Mouse (Mus musculus) liver, embryonic 12.5 days (tissue): ENCODE measurements around the gene Pde4d. TPM values are rescaled to one million over a fixed set of nuclear protein-coding genes. Genes with fewer than 3 reads are reported as not detected.

Source experiments
- ATAC-seq: fragments of 200-750 bp; cut with Nextera tagmentation; 2 replicates; pipeline ENCODE4 v1.8.0; 2017; ENCODE audit warnings: moderate number of reproducible peaks, mild to moderate bottlenecking, moderate library complexity
- H3K27ac ChIP-seq: fragments of 300-500 bp; sonication (generic); 2 replicates; pipeline ENCODE4 v1.5.1; 2016; ENCODE audit warnings: mild to moderate bottlenecking
- H3K27me3 ChIP-seq: fragments of 300-500 bp; sonication (generic); replicated peaks from 2 replicates; pipeline ENCODE4 v1.6.1; 2016; ENCODE audit warnings: mild to moderate bottlenecking, moderate library complexity
- H3K36me3 ChIP-seq: fragments of 300-500 bp; sonication (generic); 2 replicates; pipeline ENCODE4 v1.6.1; 2016; ENCODE audit warnings: mild to moderate bottlenecking, moderate library complexity
- H3K4me1 ChIP-seq: fragments of 300-500 bp; sonication (generic); 2 replicates; pipeline ENCODE4 v1.6.1; 2016
- H3K4me2 ChIP-seq: fragments of 300-500 bp; sonication (generic); 2 replicates; pipeline ENCODE4 v1.6.1; 2016; ENCODE audit warnings: mild to moderate bottlenecking, moderate library complexity
- H3K4me3 ChIP-seq: fragments of 300-500 bp; sonication (generic); 2 replicates; pipeline ENCODE4 v1.5.1; 2016; ENCODE audit warnings: mild to moderate bottlenecking, moderate library complexity
- H3K9ac ChIP-seq: fragments of 300-500 bp; sonication (generic); 2 replicates; pipeline ENCODE4 v1.6.1; 2016; ENCODE audit warnings: mild to moderate bottlenecking, moderate library complexity
- H3K9me3 ChIP-seq: fragments of 300-500 bp; sonication (generic); replicated peaks from 2 replicates; pipeline ENCODE4 v1.6.1; 2016; ENCODE audit warnings: mild to moderate bottlenecking, moderate library complexity
- WGBS: fragments of 180-500 bp; shearing (Covaris S2); methylation state at CpG from one replicate; pipeline ENCODE4 v1.1.7; 2016; ENCODE audit not compliant: insufficient replicate concordance; 5-methylcytosine and 5-hydroxymethylcytosine counted together
- microRNA counts: library from miRNA; unstranded; fragments of <30 nt; microRNA quantifications from one replicate; lab custom pipeline; 2017
- microRNA-seq: library from miRNA; unstranded; fragments of <30 nt; microRNA quantifications from one replicate; pipeline ENCODE4, GENCODE M21; 2017
- polyA plus RNA-seq: library from polyadenylated mRNA; unstranded; fragments of >200 nt; fragmentation: Nextera tagmentation; extraction: Ambion mirVana; gene quantifications from 2 replicates; pipeline ENCODE4 v1.2.1, GENCODE M21; 2016

Pde4d gene
- polyA plus RNA-seq, 1 experiment from 2014 or later: 19.4 TPM

DNA sequence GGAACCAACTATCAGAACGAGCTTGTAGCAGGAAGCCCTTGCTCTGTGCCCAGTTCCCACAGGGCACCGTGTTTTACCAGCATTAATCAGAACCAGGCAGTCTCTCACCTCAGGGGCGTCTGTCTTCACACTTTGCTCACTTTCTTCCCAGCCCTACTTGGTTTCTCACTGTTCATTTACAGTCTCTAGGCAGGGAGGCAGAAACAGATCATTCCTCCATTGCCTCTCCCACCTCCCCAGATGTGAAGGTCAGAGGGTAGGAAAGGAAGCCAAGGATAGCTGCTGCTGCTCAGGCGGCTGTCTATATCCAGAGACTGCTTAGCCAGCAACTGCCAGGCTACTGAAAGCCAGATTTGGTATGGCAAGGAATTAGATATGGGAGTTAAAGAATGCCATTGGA lies 1508.2 kb downstream of the Pde4d start:
- ATAC-seq: no peak
- Histone ChIP-seq H3K27me3 (no peaks in the 10 kb centered on the region), H3K36me3 (peaks cover 13% of the 10 kb centered on the region), H3K4me3 (no peak overlapping the region), H3K27ac (no peak overlapping the region), H3K9me3 (no peaks in the 10 kb centered on the region), H3K4me2 (no peak overlapping the region), H3K4me1 (no peaks in the 10 kb centered on the region), H3K9ac (no peak overlapping the region)
- whole genome bisulfite sequencing: 58% methylated on average over 4 of the region's 4 CpGs

DNA sequence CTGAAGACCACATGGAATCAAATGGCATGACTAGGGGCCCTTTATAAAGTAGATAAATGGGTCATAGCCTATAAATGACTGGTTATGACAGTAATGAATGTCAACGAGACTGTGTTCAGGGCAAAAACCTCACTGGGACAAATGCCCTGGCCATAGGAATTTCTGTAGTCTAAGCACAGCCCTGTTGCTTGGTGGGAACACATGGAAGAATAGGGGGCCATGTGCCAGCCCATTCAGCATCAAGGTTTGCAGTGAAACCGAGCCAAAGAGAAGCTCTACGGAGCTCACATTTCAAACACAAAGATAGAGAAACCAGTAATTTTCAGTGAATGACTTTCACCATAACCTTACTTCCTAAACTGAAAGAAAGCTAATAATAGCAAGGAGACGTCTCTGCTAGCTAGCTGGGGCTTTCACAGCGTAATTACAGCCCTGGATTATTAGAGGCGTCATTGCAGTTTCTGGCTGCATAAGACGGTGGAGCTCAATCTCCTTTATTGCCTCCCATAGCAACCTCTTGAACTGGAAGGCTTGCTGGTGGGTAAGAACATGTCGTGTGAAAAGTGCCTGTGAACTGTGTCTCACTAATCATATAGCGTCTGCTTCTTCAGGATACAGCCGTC lies 1533.2 kb downstream of the Pde4d start:
- no peak overlapping the region for H3K27ac ChIP-seq
- no peak for ATAC-seq
- H3K36me3 ChIP-seq: no peaks in the 10 kb centered on the region
- no peak overlapping the region for H3K4me3 ChIP-seq
- no peaks in the 10 kb centered on the region for H3K9me3 ChIP-seq
- H3K4me2 ChIP-seq: no peak overlapping the region
- no peaks in the 10 kb centered on the region for H3K27me3 ChIP-seq
- H3K4me1 ChIP-seq: no peaks in the 10 kb centered on the region
- WGBS: 60% methylated on average over 10 of the region's 10 CpGs
- no peak overlapping the region for H3K9ac ChIP-seq

DNA sequence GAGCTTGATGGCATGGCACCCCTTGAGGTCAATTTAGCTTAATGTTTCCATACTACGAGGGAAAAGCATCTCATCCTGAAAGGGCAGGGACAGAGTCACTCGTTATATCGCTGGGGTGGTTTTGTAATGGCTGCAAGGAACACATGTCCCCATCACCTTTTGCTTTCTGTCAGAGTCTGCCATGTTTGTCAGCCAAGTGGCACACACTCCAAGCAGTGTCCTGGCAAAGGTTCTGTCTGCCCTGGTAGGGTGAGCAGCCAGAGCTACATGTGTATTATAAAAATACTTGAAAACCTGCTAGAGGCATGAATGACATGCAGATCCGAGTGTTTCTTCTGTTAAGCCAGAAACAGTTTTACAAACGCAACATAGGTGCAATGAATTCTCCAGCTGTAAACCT lies 1535.7 kb downstream of the Pde4d start:
- Histone ChIP-seq H3K4me1 (no peaks in the 10 kb centered on the region), H3K36me3 (no peaks in the 10 kb centered on the region), H3K4me2 (no peak overlapping the region), H3K4me3 (no peak overlapping the region), H3K27me3 (no peaks in the 10 kb centered on the region), H3K9me3 (no peaks in the 10 kb centered on the region), H3K27ac (no peak overlapping the region), H3K9ac (no peak overlapping the region)
- WGBS: 64% methylated on average over 5 of the region's 5 CpGs
- ATAC-seq: no peak

DNA sequence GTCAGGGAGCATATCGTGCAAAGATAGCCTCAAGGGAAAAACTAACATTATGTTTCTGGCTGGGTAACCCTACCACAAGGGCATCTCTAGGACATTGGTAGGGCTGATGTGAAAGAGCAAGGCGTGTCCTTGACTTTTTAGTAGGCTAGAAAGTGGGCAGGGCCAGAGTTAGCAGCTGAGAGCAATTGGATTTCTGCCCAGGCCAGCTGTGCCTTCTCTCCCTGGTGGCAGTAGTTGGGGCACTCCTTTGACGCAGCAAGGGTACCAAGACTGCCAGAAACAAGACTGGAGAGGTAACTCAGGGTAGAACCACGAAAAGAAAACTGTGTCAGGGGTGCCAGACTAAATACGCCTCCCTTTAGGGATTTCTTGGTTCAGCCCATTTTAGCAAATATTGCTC lies 1536.1 kb downstream of the Pde4d start:
- Histone ChIP-seq H3K4me3 (no peak overlapping the region), H3K4me2 (no peak overlapping the region), H3K4me1 (no peaks in the 10 kb centered on the region), H3K27me3 (no peaks in the 10 kb centered on the region), H3K27ac (no peak overlapping the region), H3K9me3 (no peaks in the 10 kb centered on the region), H3K36me3 (no peaks in the 10 kb centered on the region), H3K9ac (no peak overlapping the region)
- WGBS: 57% methylated on average over 5 of the region's 5 CpGs
- ATAC-seq: no peak

DNA sequence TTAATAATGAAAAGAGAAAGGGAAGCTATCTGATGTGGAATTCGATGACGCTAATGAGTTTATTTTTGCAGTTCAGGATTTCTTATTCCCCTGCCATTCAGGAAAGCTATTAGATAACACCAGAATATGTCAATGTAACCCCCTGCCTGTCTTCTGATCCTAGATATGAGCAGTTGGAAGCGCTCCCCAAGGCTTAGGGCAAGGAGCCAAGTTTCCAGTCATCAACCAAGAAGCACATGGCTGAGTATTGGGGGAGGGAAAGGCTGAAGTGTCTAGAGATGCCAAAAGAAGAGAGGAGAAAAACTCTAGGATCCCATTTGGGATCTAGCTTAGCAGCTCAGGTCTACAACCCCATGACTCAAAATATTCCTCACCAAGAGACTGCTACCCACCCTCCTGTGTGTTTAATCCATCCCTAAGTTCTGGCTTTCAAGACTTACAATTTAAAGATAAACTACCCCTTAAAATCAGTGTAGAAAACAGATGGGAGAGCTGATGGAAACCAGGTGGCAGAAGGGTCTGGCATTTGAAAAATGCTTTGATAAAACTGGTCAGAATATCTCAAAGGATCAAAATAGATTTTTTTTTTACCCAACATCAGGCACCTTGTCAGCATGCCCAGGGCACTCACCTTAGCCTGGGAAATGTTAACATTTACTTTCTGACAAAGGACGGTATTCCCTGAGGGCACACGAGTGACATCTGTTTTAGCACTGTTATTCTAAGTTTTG lies 1543.2 kb downstream of the Pde4d start:
- no peaks in the 10 kb centered on the region for H3K4me1 ChIP-seq
- no peak overlapping the region for H3K4me2 ChIP-seq
- H3K36me3 ChIP-seq: no peaks in the 10 kb centered on the region
- no peaks in the 10 kb centered on the region for H3K9me3 ChIP-seq
- ATAC-seq: no peak
- H3K9ac ChIP-seq: no peak overlapping the region
- no peak overlapping the region for H3K27ac ChIP-seq
- H3K27me3 ChIP-seq: no peaks in the 10 kb centered on the region
- H3K4me3 ChIP-seq: no peak overlapping the region
- 67% methylated on average over 5 of the region's 5 CpGs for WGBS

DNA sequence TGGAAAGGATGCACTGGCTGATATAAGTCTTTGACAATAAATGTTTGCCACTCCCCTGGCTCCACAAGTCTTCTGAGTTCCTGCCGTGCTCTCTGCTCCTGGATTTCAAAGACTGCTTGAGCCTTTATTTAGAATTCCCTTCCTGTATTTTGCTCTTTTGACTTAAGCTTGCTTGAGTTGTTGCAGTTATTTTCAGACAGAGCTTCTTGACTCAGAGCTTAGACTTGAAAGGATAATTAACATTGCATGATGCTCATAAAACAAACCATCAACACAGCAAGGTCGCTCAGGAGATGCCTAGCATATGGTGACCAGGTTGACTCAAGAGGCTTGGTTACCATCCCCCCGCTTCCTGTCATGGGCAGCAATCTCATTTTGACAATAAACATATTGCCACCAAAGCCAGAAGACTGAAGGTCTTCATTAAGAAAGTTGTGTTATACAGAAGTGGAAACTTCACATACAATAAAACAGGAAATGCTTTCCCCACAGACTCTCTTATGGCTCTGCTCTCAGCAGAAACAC lies 1544.6 kb downstream of the Pde4d start:
- ATAC-seq: no peak
- 57% methylated on average over 3 of the region's 3 CpGs for WGBS
- Histone ChIP-seq H3K9ac (no peak overlapping the region), H3K4me3 (no peak overlapping the region), H3K9me3 (no peaks in the 10 kb centered on the region), H3K27me3 (no peaks in the 10 kb centered on the region), H3K27ac (no peak overlapping the region), H3K36me3 (no peaks in the 10 kb centered on the region), H3K4me2 (no peak overlapping the region), H3K4me1 (no peaks in the 10 kb centered on the region)

DNA sequence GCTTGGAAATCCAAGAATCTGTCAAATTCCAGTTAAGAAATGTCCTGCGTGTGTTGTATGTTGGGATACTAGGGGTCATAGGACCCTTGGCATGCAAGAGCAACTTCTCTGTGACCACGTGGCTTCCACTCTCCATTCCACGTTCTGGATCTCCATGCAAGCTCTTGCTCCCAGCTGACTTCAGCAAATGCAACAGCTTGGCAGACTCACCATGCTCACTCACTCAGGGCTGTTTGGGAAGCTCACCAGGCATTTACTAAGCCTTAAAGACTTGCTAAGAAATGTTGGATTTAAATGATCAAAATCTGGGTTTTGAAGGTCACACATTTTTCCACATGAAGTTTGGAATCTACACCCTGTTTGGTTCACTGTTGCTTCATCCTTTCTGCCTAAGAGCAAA lies 1552.3 kb downstream of the Pde4d start:
- no peak overlapping the region for H3K9ac ChIP-seq
- H3K9me3 ChIP-seq: no peaks in the 10 kb centered on the region
- H3K4me1 ChIP-seq: no peaks in the 10 kb centered on the region
- WGBS: 70% methylated on average over 3 of the region's 3 CpGs
- no peak for ATAC-seq
- H3K36me3 ChIP-seq: no peaks in the 10 kb centered on the region
- H3K27ac ChIP-seq: no peak overlapping the region
- H3K27me3 ChIP-seq: peaks cover 23% of the 10 kb centered on the region
- H3K4me2 ChIP-seq: no peak overlapping the region
- no peak overlapping the region for H3K4me3 ChIP-seq

MicroRNAs within 50 kb of the gene (microRNA counts, 519-probe panel; counts per million panel counts)
- microRNA mmu-miR-1904 (lab: Ali Mortazavi, UCI) (582 counts per million, percentile 70 among the panel's probes with 10 or more counts), microRNA mmu-miR-582-3p (lab: Ali Mortazavi, UCI) (582 counts per million, percentile 70 among the panel's probes with 10 or more counts), microRNA mmu-miR-582-5p (lab: Ali Mortazavi, UCI) (582 counts per million, percentile 70 among the panel's probes with 10 or more counts)

Small RNA genes within 50 kb of the gene (microRNA-seq; reads per million reads assigned to microRNA genes)
- gene Mir1904 (not detected), gene Mir582 (19.7 reads per million, percentile 30 among the genes with 10 or more reads in this experiment)

Other genes starting within 250 kb of the Pde4d start
- 2.2 and 2.5 TPM in 2 replicates for gene Elovl7, start 235.5 kb upstream of the Pde4d start, polyA plus RNA-seq
- gene Depdc1b, start 133.6 kb upstream of the Pde4d start, polyA plus RNA-seq: 13.4 and 14.4 TPM in 2 replicates